8 mouse cellular contexts compared by ENCODE assay signal in genomic region chr16:21615802-21616201, GRCm38 (mm10).
A peak's percentile ranks its signal among the peaks of the same experiment; 100 is the strongest.
DNase-seq lines count a peak whose midpoint lies in the region; ATAC-seq and TF ChIP-seq lines count a peak whose summit lies in the region.

No protein-coding gene starts in this region.

- in situ Hi-C loops in ES-E14 (cut with MboI; ENCODE audit: low sequenced_read_pairs in 2 of 2, unreplicated experiment in 2 of 2) = no loop called here

- peak; percentile 49 for DNase-seq in hindbrain, embryonic 11.5 days (ENCODE audit: low spot score)
- peak; percentile 36 for DNase-seq in 3T3-L1 (ENCODE audit: low read depth, low spot score)
- peak; percentile 25 for DNase-seq in ES-E14 (ENCODE audit: low read depth, low spot score)
- peak; percentile 54 for DNase-seq in embryo, embryonic 11 days
- peak; percentile 80 for DNase-seq in lung, postnatal 36 days

- WGBS in hindbrain, embryonic 11.5 days = 54% methylated on average over 7 of the region's 7 CpGs
- WGBS in hindbrain, embryonic 12.5 days = 54% methylated on average over 7 of the region's 7 CpGs
- 49% methylated on average over 7 of the region's 7 CpGs for WGBS in forebrain, embryonic 16.5 days

- no peak overlapping the region for H3K27ac ChIP-seq in hindbrain, embryonic 11.5 days (ENCODE audit: low read depth, low read length)
- H3K27ac ChIP-seq in hindbrain, embryonic 12.5 days = no peak overlapping the region
- H3K27ac ChIP-seq in ES-E14 (ENCODE audit: insufficient read depth, low read depth, low read length, poor library complexity, severe bottlenecking) = no peak overlapping the region
- H3K27ac ChIP-seq in forebrain, embryonic 16.5 days (ENCODE audit: low read length) = no peak overlapping the region

- H3K9ac ChIP-seq in hindbrain, embryonic 11.5 days (ENCODE audit: low read depth, low read length) = no peak overlapping the region
- no peak overlapping the region for H3K9ac ChIP-seq in hindbrain, embryonic 12.5 days
- H3K9ac ChIP-seq in ES-E14 (ENCODE audit: insufficient read depth, low read depth, low read length, poor library complexity, severe bottlenecking) = no peak overlapping the region
- no peak overlapping the region for H3K9ac ChIP-seq in forebrain, embryonic 16.5 days (replicated peaks; ENCODE audit: low read depth, low read length)

- no peaks in the 10 kb centered on the region for H3K4me1 ChIP-seq in hindbrain, embryonic 11.5 days (replicated peaks; ENCODE audit: control insufficient read depth, insufficient read depth, low read length)
- 0 out of 2 replicates have a peak, but pooled peaks cover 2% of the 10 kb centered on the region for H3K4me1 ChIP-seq in hindbrain, embryonic 12.5 days
- H3K4me1 ChIP-seq in ES-E14 (ENCODE audit: control insufficient read depth in 2 of 2, insufficient read depth in 2 of 2, low read length in 2 of 2, poor library complexity in 1 of 2) = no peaks in the 10 kb centered on the region
- H3K4me1 ChIP-seq in forebrain, embryonic 16.5 days (replicated peaks; ENCODE audit: control insufficient read depth, insufficient read depth, low read length) = no peaks in the 10 kb centered on the region

- H3K4me3 ChIP-seq in hindbrain, embryonic 11.5 days (ENCODE audit: low read depth, low read length) = no peak overlapping the region
- no peak overlapping the region for H3K4me3 ChIP-seq in hindbrain, embryonic 12.5 days
- no peak overlapping the region for H3K4me3 ChIP-seq in ES-E14 (ENCODE audit: insufficient read depth in 1 of 2, low read depth in 1 of 2, low read length in 2 of 2, poor library complexity in 1 of 2, severe bottlenecking in 1 of 2)
- H3K4me3 ChIP-seq in forebrain, embryonic 16.5 days (replicated peaks; ENCODE audit: low read length) = no peak overlapping the region

- ATAC-seq in hindbrain, embryonic 11.5 days (ENCODE audit: low FRiP score) = no peak
- no peak for ATAC-seq in hindbrain, embryonic 12.5 days (ENCODE audit: low FRiP score)
- ATAC-seq in inflammation-experienced regulatory T-cells, adult 6 months = no peak
- no peak for ATAC-seq in forebrain, embryonic 16.5 days

- H3K27me3 ChIP-seq in hindbrain, embryonic 11.5 days (ENCODE audit: control insufficient read depth, insufficient read depth, low read length) = no peaks in the 10 kb centered on the region
- H3K27me3 ChIP-seq in hindbrain, embryonic 12.5 days = no peaks in the 10 kb centered on the region
- H3K27me3 ChIP-seq in forebrain, embryonic 16.5 days (replicated peaks; ENCODE audit: control insufficient read depth, insufficient read depth, low read length) = no peaks in the 10 kb centered on the region

- H3K4me2 ChIP-seq in hindbrain, embryonic 11.5 days (replicated peaks; ENCODE audit: low read depth, low read length) = no peak overlapping the region
- H3K4me2 ChIP-seq in hindbrain, embryonic 12.5 days (replicated peaks) = no peak overlapping the region
- no peak overlapping the region for H3K4me2 ChIP-seq in forebrain, embryonic 16.5 days (ENCODE audit: low read length)

- no peaks in the 10 kb centered on the region for H3K36me3 ChIP-seq in hindbrain, embryonic 11.5 days (ENCODE audit: control insufficient read depth, insufficient read depth, low read length)
- H3K36me3 ChIP-seq in hindbrain, embryonic 12.5 days = 0 out of 2 replicates have a peak, but pooled peaks cover 2% of the 10 kb centered on the region
- H3K36me3 ChIP-seq in ES-E14 (ENCODE audit: control insufficient read depth, insufficient read depth, low read length, poor library complexity, severe bottlenecking) = no peaks in the 10 kb centered on the region
- no peaks in the 10 kb centered on the region for H3K36me3 ChIP-seq in forebrain, embryonic 16.5 days (ENCODE audit: control insufficient read depth, insufficient read depth)

- H3K9me3 ChIP-seq in hindbrain, embryonic 11.5 days (ENCODE audit: control insufficient read depth, low read length) = no peaks in the 10 kb centered on the region
- H3K9me3 ChIP-seq in hindbrain, embryonic 12.5 days (replicated peaks) = 0 out of 2 replicates have a peak, but pooled peaks cover 4% of the 10 kb centered on the region
- H3K9me3 ChIP-seq in ES-E14 (ENCODE audit: control insufficient read depth, insufficient read depth, low read depth, low read length) = no peaks in the 10 kb centered on the region
- H3K9me3 ChIP-seq in forebrain, embryonic 16.5 days (ENCODE audit: control insufficient read depth, low read length) = no peaks in the 10 kb centered on the region

TF ChIP-seq in ES-E14, 5 proteins besides CTCF, POLR2A, EP300 and RAD21:
- TF ChIP-seq HCFC1 (IDR thresholded peaks at IDR 0.05; ENCODE audit: borderline replicate concordance, insufficient read depth, low read length) (no peak), ZNF384 (IDR thresholded peaks at IDR 0.05; ENCODE audit: low read depth, low read length) (no peak), ZC3H11A (IDR thresholded peaks at IDR 0.05; ENCODE audit: borderline replicate concordance, low read depth, low read length) (no peak; the same call in 1 of the 2 replicates), MAFK (IDR thresholded peaks at IDR 0.05; ENCODE audit: insufficient read depth, low read depth, low read length) (no peak), CHD2 (IDR thresholded peaks at IDR 0.05; ENCODE audit: low read depth, low read length) (no peak)

Comparison
In these comparisons a context has a peak if more than half of its experiments do, and no peak if none do; other contexts are left out.
1. DNase-seq: peak in every context shown above with its lines; median percentile 80 in lung, postnatal 36 days; 54 in embryo, embryonic 11 days; 49 in hindbrain, embryonic 11.5 days; 36 in 3T3-L1; 25 in ES-E14.